Mouse (Mus musculus): ENCODE measurements at regions not wholly inside any gene's neighbourhood (a gene's known extent, or its start where the extent isn't known, plus 50 kb on each side); places are given as distances from the start of the nearest gene placed in this dataset.

GRCm38 (mm10) chr3:124728281-124728680 is 147.4 kb upstream of the 1700003H04Rik start:
- no peaks in the 10 kb centered on the region for H3K4me1 ChIP-seq (ENCODE audit: control insufficient read depth, insufficient read depth, low read length)
- no peak overlapping the region for H3K9ac ChIP-seq (ENCODE audit: low read depth, low read length, severe bottlenecking)
- H3K4me3 ChIP-seq (replicated peaks; ENCODE audit: low read length) = no peak overlapping the region
- WGBS = 88% methylated on average over 5 of the region's 5 CpGs
- H3K9me3 ChIP-seq (ENCODE audit: control insufficient read depth, low read length) = no peaks in the 10 kb centered on the region
- ATAC-seq (ENCODE audit: low FRiP score, low read depth) (no peak), DNase-seq (ENCODE audit: low spot score) (no peak)
- no peak overlapping the region for H3K27ac ChIP-seq (replicated peaks; ENCODE audit: low read depth, low read length)
- no peaks in the 10 kb centered on the region for H3K27me3 ChIP-seq (ENCODE audit: control insufficient read depth, insufficient read depth, low read length)
- TF ChIP-seq POLR2A (IDR thresholded peaks at IDR 0.05; ENCODE audit: borderline replicate concordance, extremely low read depth, insufficient read depth, insufficient read length) = no peak
- H3K4me2 ChIP-seq (replicated peaks; ENCODE audit: low read depth, low read length, severe bottlenecking) = no peak overlapping the region
- no peaks in the 10 kb centered on the region for H3K36me3 ChIP-seq (ENCODE audit: control insufficient read depth, insufficient read depth, low read length)

- Histone ChIP-seq H3K4me3 (replicated peaks; ENCODE audit: low read length) (no peak overlapping the region), H3K4me1 (ENCODE audit: control insufficient read depth, insufficient read depth, low read length) (no peaks in the 10 kb centered on the region), H3K27ac (replicated peaks; ENCODE audit: low read depth, low read length) (no peak overlapping the region), H3K4me2 (replicated peaks; ENCODE audit: low read depth, low read length, severe bottlenecking) (no peak overlapping the region), H3K27me3 (ENCODE audit: control insufficient read depth, insufficient read depth, low read length) (no peaks in the 10 kb centered on the region), H3K9ac (ENCODE audit: low read depth, low read length, severe bottlenecking) (no peak overlapping the region), H3K9me3 (ENCODE audit: control insufficient read depth, low read length) (no peaks in the 10 kb centered on the region), H3K36me3 (ENCODE audit: control insufficient read depth, insufficient read depth, low read length) (no peaks in the 10 kb centered on the region)
- TF ChIP-seq POLR2A (IDR thresholded peaks at IDR 0.05; ENCODE audit: borderline replicate concordance, extremely low read depth, insufficient read depth, insufficient read length) = no peak
- ATAC-seq (ENCODE audit: low FRiP score, low read depth) (no peak), DNase-seq (ENCODE audit: low spot score) (no peak)
- 70% methylated on average over 2 of the region's 2 CpGs for WGBS
Observed at GRCm38 (mm10) chr3:124712166-124712565, 131.3 kb upstream of the 1700003H04Rik start.

GRCm38 (mm10) chr3:124673551-124673950 is 92.7 kb upstream of the 1700003H04Rik start:
- 68% methylated on average over 2 of the region's 2 CpGs for WGBS
- Histone ChIP-seq H3K27ac (replicated peaks; ENCODE audit: low read depth, low read length) (no peak overlapping the region), H3K36me3 (ENCODE audit: control insufficient read depth, insufficient read depth, low read length) (no peaks in the 10 kb centered on the region), H3K9me3 (ENCODE audit: control insufficient read depth, low read length) (no peaks in the 10 kb centered on the region), H3K27me3 (ENCODE audit: control insufficient read depth, insufficient read depth, low read length) (no peaks in the 10 kb centered on the region), H3K9ac (ENCODE audit: low read depth, low read length, severe bottlenecking) (no peak overlapping the region), H3K4me3 (replicated peaks; ENCODE audit: low read length) (no peak overlapping the region), H3K4me2 (replicated peaks; ENCODE audit: low read depth, low read length, severe bottlenecking) (no peak overlapping the region), H3K4me1 (ENCODE audit: control insufficient read depth, insufficient read depth, low read length) (no peaks in the 10 kb centered on the region)
- ATAC-seq (ENCODE audit: low FRiP score, low read depth) (no peak), DNase-seq (ENCODE audit: low spot score) (no peak)
- TF ChIP-seq POLR2A (IDR thresholded peaks at IDR 0.05; ENCODE audit: borderline replicate concordance, extremely low read depth, insufficient read depth, insufficient read length) = no peak

- H3K9ac ChIP-seq (ENCODE audit: low read depth, low read length, severe bottlenecking) = no peak overlapping the region
- H3K27me3 ChIP-seq (ENCODE audit: control insufficient read depth, insufficient read depth, low read length) = no peaks in the 10 kb centered on the region
- ATAC-seq (ENCODE audit: low FRiP score, low read depth) (no peak), DNase-seq (ENCODE audit: low spot score) (no peak)
- no peaks in the 10 kb centered on the region for H3K36me3 ChIP-seq (ENCODE audit: control insufficient read depth, insufficient read depth, low read length)
- no peak for TF ChIP-seq POLR2A (IDR thresholded peaks at IDR 0.05; ENCODE audit: borderline replicate concordance, extremely low read depth, insufficient read depth, insufficient read length)
- H3K4me2 ChIP-seq (replicated peaks; ENCODE audit: low read depth, low read length, severe bottlenecking) = no peak overlapping the region
- no peaks in the 10 kb centered on the region for H3K9me3 ChIP-seq (ENCODE audit: control insufficient read depth, low read length)
- H3K4me3 ChIP-seq (replicated peaks; ENCODE audit: low read length) = no peak overlapping the region
- H3K27ac ChIP-seq (replicated peaks; ENCODE audit: low read depth, low read length) = no peak overlapping the region
- WGBS = 44% methylated on average over 2 of the region's 2 CpGs
- H3K4me1 ChIP-seq (ENCODE audit: control insufficient read depth, insufficient read depth, low read length) = no peaks in the 10 kb centered on the region
Observed at GRCm38 (mm10) chr3:124658153-124658552, 77.3 kb upstream of the 1700003H04Rik start.

GRCm38 (mm10) chr3:124633372-124633771 is 52.5 kb upstream of the 1700003H04Rik start:
- 92% methylated on average over 2 of the region's 2 CpGs for WGBS
- ATAC-seq (ENCODE audit: low FRiP score, low read depth) = no peak
- DNase-seq (ENCODE audit: low spot score) = no peak
- no peak overlapping the region for H3K4me2 ChIP-seq (replicated peaks; ENCODE audit: low read depth, low read length, severe bottlenecking)
- no peak overlapping the region for H3K9ac ChIP-seq (ENCODE audit: low read depth, low read length, severe bottlenecking)
- no peak overlapping the region for H3K27ac ChIP-seq (replicated peaks; ENCODE audit: low read depth, low read length)
- H3K4me3 ChIP-seq (replicated peaks; ENCODE audit: low read length) = no peak overlapping the region
- no peaks in the 10 kb centered on the region for H3K27me3 ChIP-seq (ENCODE audit: control insufficient read depth, insufficient read depth, low read length)
- no peak for TF ChIP-seq POLR2A (IDR thresholded peaks at IDR 0.05; ENCODE audit: borderline replicate concordance, extremely low read depth, insufficient read depth, insufficient read length)
- H3K4me1 ChIP-seq (ENCODE audit: control insufficient read depth, insufficient read depth, low read length) = no peaks in the 10 kb centered on the region
- no peaks in the 10 kb centered on the region for H3K9me3 ChIP-seq (ENCODE audit: control insufficient read depth, low read length)
- H3K36me3 ChIP-seq (ENCODE audit: control insufficient read depth, insufficient read depth, low read length) = no peaks in the 10 kb centered on the region

All from limb, embryonic 14.5 days (tissue).